Mouse (Mus musculus): ENCODE measurements around the gene Camta1. TPM values are rescaled to one million over a fixed set of nuclear protein-coding genes. Genes with fewer than 3 reads are reported as not detected.
A peak's percentile ranks its signal among the peaks of the same experiment; 100 is the strongest.

The Camta1 gene
- polyA plus RNA-seq, 2 experiments = 7.3 to 32.8 TPM

- DNase-seq (ENCODE audit: low read depth in 3 of 3, low spot score in 3 of 3) (peak in 1 of 3 experiments; percentile 20), ATAC-seq (ENCODE audit: insufficient read depth) (no peak)
- Histone ChIP-seq H3K4me2 (ENCODE audit: low read depth) (no peak overlapping the region), H3K4me1 (replicated peaks; ENCODE audit: control insufficient read depth in 2 of 2, insufficient read depth in 2 of 2, low read length in 1 of 2) (peaks cover 0 to 7% of the 10 kb centered on the region in 2 experiments; a peak in 2 of 4 replicates), H3K4me3 (ENCODE audit: insufficient read depth in 1 of 2, low read depth in 2 of 2, low read length in 2 of 2) (no peak overlapping the region), H3K27ac (no peak overlapping the region), H3K27me3 (ENCODE audit: control insufficient read depth, insufficient read depth, low read length) (no peaks in the 10 kb centered on the region), H3K9ac (replicated peaks) (no peak overlapping the region), H3K9me3 (ENCODE audit: control insufficient read depth, low read length) (no peaks in the 10 kb centered on the region), H3K36me3 (replicated peaks; ENCODE audit: control insufficient read depth, insufficient read depth, low read depth) (no peaks in the 10 kb centered on the region)
- 34% methylated on average over 5 of the region's 5 CpGs for WGBS (ENCODE audit: insufficient replicate concordance)
- TF ChIP-seq CTCF (IDR thresholded peaks at IDR 0.05; ENCODE audit: low read depth) (peak; percentile 78), EP300 (IDR thresholded peaks at IDR 0.05; ENCODE audit: low read depth) (no peak)
Observed at GRCm38 (mm10) chr4:150925923-150926322, 935.8 kb downstream of the Camta1 start.

- TF ChIP-seq EP300 (IDR thresholded peaks at IDR 0.05; ENCODE audit: low read depth) (no peak), CTCF (IDR thresholded peaks at IDR 0.05; ENCODE audit: low read depth) (no peak)
- H3K36me3 ChIP-seq (replicated peaks; ENCODE audit: control insufficient read depth, insufficient read depth, low read depth) = no peaks in the 10 kb centered on the region
- peaks cover 0 to 7% of the 10 kb centered on the region in 2 experiments; a peak in 2 of 4 replicates for H3K4me1 ChIP-seq (replicated peaks; ENCODE audit: control insufficient read depth in 2 of 2, insufficient read depth in 2 of 2, low read length in 1 of 2)
- ATAC-seq (ENCODE audit: insufficient read depth) = no peak
- no peak overlapping the region for H3K4me3 ChIP-seq (ENCODE audit: insufficient read depth in 1 of 2, low read depth in 2 of 2, low read length in 2 of 2)
- no peak overlapping the region for H3K27ac ChIP-seq
- DNase-seq (ENCODE audit: low read depth in 3 of 3, low spot score in 3 of 3) = no peak
- WGBS (ENCODE audit: insufficient replicate concordance) = 60% methylated on average over 6 of the region's 6 CpGs
- no peak overlapping the region for H3K9ac ChIP-seq (replicated peaks)
- H3K9me3 ChIP-seq (ENCODE audit: control insufficient read depth, low read length) = no peaks in the 10 kb centered on the region
- no peak overlapping the region for H3K4me2 ChIP-seq (ENCODE audit: low read depth)
- no peaks in the 10 kb centered on the region for H3K27me3 ChIP-seq (ENCODE audit: control insufficient read depth, insufficient read depth, low read length)
Observed at GRCm38 (mm10) chr4:150924936-150925335, 936.7 kb downstream of the Camta1 start.

GRCm38 (mm10) chr4:150924308-150924707 lies 937.4 kb downstream of the Camta1 start:
- 27% methylated on average over 13 of the region's 13 CpGs for WGBS (ENCODE audit: insufficient replicate concordance)
- DNase-seq (ENCODE audit: low read depth in 3 of 3, low spot score in 3 of 3) = peak in 1 of 3 experiments; percentile 16
- H3K4me3 ChIP-seq (ENCODE audit: insufficient read depth in 1 of 2, low read depth in 2 of 2, low read length in 2 of 2) = no peak overlapping the region
- H3K9me3 ChIP-seq (ENCODE audit: control insufficient read depth, low read length) = no peaks in the 10 kb centered on the region
- no peak overlapping the region for H3K9ac ChIP-seq (replicated peaks)
- no peaks in the 10 kb centered on the region for H3K36me3 ChIP-seq (replicated peaks; ENCODE audit: control insufficient read depth, insufficient read depth, low read depth)
- no peak overlapping the region for H3K27ac ChIP-seq
- peak; percentile 30; the same call in 1 of the 2 replicates for ATAC-seq (ENCODE audit: insufficient read depth)
- H3K4me2 ChIP-seq (ENCODE audit: low read depth) = no peak overlapping the region
- no peaks in the 10 kb centered on the region for H3K27me3 ChIP-seq (ENCODE audit: control insufficient read depth, insufficient read depth, low read length)
- peaks cover 0 to 7% of the 10 kb centered on the region in 2 experiments; a peak in 2 of 4 replicates for H3K4me1 ChIP-seq (replicated peaks; ENCODE audit: control insufficient read depth in 2 of 2, insufficient read depth in 2 of 2, low read length in 1 of 2)
- TF ChIP-seq CTCF (IDR thresholded peaks at IDR 0.05; ENCODE audit: low read depth) (no peak), EP300 (IDR thresholded peaks at IDR 0.05; ENCODE audit: low read depth) (no peak)

- no peak overlapping the region for H3K4me3 ChIP-seq (ENCODE audit: insufficient read depth in 1 of 2, low read depth in 2 of 2, low read length in 2 of 2)
- no peak for TF ChIP-seq EP300 (IDR thresholded peaks at IDR 0.05; ENCODE audit: low read depth)
- TF ChIP-seq CTCF (IDR thresholded peaks at IDR 0.05; ENCODE audit: low read depth) = no peak
- H3K36me3 ChIP-seq (replicated peaks; ENCODE audit: control insufficient read depth, insufficient read depth, low read depth) = no peaks in the 10 kb centered on the region
- no peak overlapping the region for H3K27ac ChIP-seq
- no peak overlapping the region for H3K9ac ChIP-seq (replicated peaks)
- H3K4me1 ChIP-seq (replicated peaks; ENCODE audit: control insufficient read depth in 2 of 2, insufficient read depth in 2 of 2, low read length in 1 of 2) = peaks cover 0 to 7% of the 10 kb centered on the region in 2 experiments; a peak in 2 of 4 replicates
- ATAC-seq (ENCODE audit: insufficient read depth) (no peak), DNase-seq (ENCODE audit: low read depth in 3 of 3, low spot score in 3 of 3) (no peak)
- H3K4me2 ChIP-seq (ENCODE audit: low read depth) = no peak overlapping the region
- no peaks in the 10 kb centered on the region for H3K9me3 ChIP-seq (ENCODE audit: control insufficient read depth, low read length)
- WGBS (ENCODE audit: insufficient replicate concordance) = 73% methylated on average over 8 of the region's 8 CpGs
- H3K27me3 ChIP-seq (ENCODE audit: control insufficient read depth, insufficient read depth, low read length) = no peaks in the 10 kb centered on the region
Observed at GRCm38 (mm10) chr4:150921206-150921605, 940.5 kb downstream of the Camta1 start.

- Histone ChIP-seq H3K9me3 (ENCODE audit: control insufficient read depth, low read length) (no peaks in the 10 kb centered on the region), H3K9ac (replicated peaks) (no peak overlapping the region), H3K27ac (no peak overlapping the region), H3K4me1 (replicated peaks; ENCODE audit: control insufficient read depth in 2 of 2, insufficient read depth in 2 of 2, low read length in 1 of 2) (peaks cover 9 to 17% of the 10 kb centered on the region in 2 experiments), H3K4me3 (ENCODE audit: insufficient read depth in 1 of 2, low read depth in 2 of 2, low read length in 2 of 2) (no peak overlapping the region), H3K36me3 (replicated peaks; ENCODE audit: control insufficient read depth, insufficient read depth, low read depth) (no peaks in the 10 kb centered on the region), H3K27me3 (ENCODE audit: control insufficient read depth, insufficient read depth, low read length) (no peaks in the 10 kb centered on the region), H3K4me2 (ENCODE audit: low read depth) (no peak overlapping the region)
- WGBS (ENCODE audit: insufficient replicate concordance) = 45% methylated on average over 8 of the region's 8 CpGs
- TF ChIP-seq EP300 (IDR thresholded peaks at IDR 0.05; ENCODE audit: low read depth) (no peak), CTCF (IDR thresholded peaks at IDR 0.05; ENCODE audit: low read depth) (no peak)
- no peak for ATAC-seq (ENCODE audit: insufficient read depth)
- no peak for DNase-seq (ENCODE audit: low read depth in 3 of 3, low spot score in 3 of 3)
Observed at GRCm38 (mm10) chr4:150917336-150918027, 944.2 kb downstream of the Camta1 start.
